Mouse (Mus musculus) spleen, embryonic (tissue): ENCODE data around the gene Cep250.

ENCODE experiments used
- CTCF ChIA-PET: fragments of 350-600 bp; sonication (Branson Sonifier 250); formaldehyde crosslinking; loops from one replicate; lab custom pipeline; 2022; lab: Charles Lee

Cep250 gene

GRCm38 (mm10) chr2:155956134-155957059 lies at the start of gene Cep250:
Cep250 (plus strand) TSS chr2:155956458.
- CTCF ChIA-PET, result interaction anchor here (0.5 to 0.7 kb wide), 2 partner anchors 23 to 25 kb away, joined by 3 to 6 read pairs; no protein-coding TSS in a partner anchor

GRCm38 (mm10) chr2:155914684-155915083 lies 41.6 kb upstream of the Cep250 start:
- CTCF ChIA-PET, result interaction anchor here (0.5 kb wide), 1 partner anchor 436 kb away, joined by 3 read pairs; no protein-coding TSS in a partner anchor

GRCm38 (mm10) chr2:155923143-155923542 lies 33.1 kb upstream of the Cep250 start:
- CTCF ChIA-PET, result no interaction called here

GRCm38 (mm10) chr2:155925213-155925612 lies 31.0 kb upstream of the Cep250 start:
- CTCF ChIA-PET, result interaction anchor here (0.6 kb wide), 1 partner anchor 138 kb away, joined by 3 read pairs; no protein-coding TSS in a partner anchor

GRCm38 (mm10) chr2:155928711-155929345 lies 27.4 kb upstream of the Cep250 start:
- CTCF ChIA-PET, result interaction anchor here (0.6 kb wide), 1 partner anchor 68 kb away, joined by 3 read pairs; no protein-coding TSS in a partner anchor

GRCm38 (mm10) chr2:155929531-155930442 lies 26.5 kb upstream of the Cep250 start, which contains the start of gene Uqcc1:
Uqcc1 (minus strand) TSS chr2:155930310.
- CTCF ChIA-PET, result no interaction called here

GRCm38 (mm10) chr2:155939897-155940529 lies 16.2 kb upstream of the Cep250 start:
- CTCF ChIA-PET, result no interaction called here

GRCm38 (mm10) chr2:155940681-155941080 lies 15.6 kb upstream of the Cep250 start, which contains the start of gene Gm15557:
Gm15557 (plus strand) TSS chr2:155940728.
- CTCF ChIA-PET, result no interaction called here

GRCm38 (mm10) chr2:155941697-155942442 lies 14.4 kb upstream of the Cep250 start:
- CTCF ChIA-PET, result no interaction called here

GRCm38 (mm10) chr2:155943463-155943862 lies 12.8 kb upstream of the Cep250 start:
- CTCF ChIA-PET, result no interaction called here

GRCm38 (mm10) chr2:155944685-155945084 lies 11.6 kb upstream of the Cep250 start:
- CTCF ChIA-PET, result no interaction called here

- CTCF ChIA-PET, result no interaction called here
These were observed 11.1 kb upstream of the Cep250 start, which contains the start of gene Gdf5 for GRCm38 (mm10) chr2:155945124-155945523. Gdf5 (minus strand) TSS chr2:155945367.

- CTCF ChIA-PET, result interaction anchor here (0.9 kb wide), 1 partner anchor 99 kb away, joined by 5 read pairs; no protein-coding TSS in a partner anchor
These were observed 10.7 kb upstream of the Cep250 start for GRCm38 (mm10) chr2:155945580-155945979.

GRCm38 (mm10) chr2:155946069-155946468 lies 10.2 kb upstream of the Cep250 start:
- CTCF ChIA-PET, result interaction anchor here (0.9 kb wide), 1 partner anchor 99 kb away, joined by 5 read pairs; no protein-coding TSS in a partner anchor

GRCm38 (mm10) chr2:155946499-155946898 lies 9.8 kb upstream of the Cep250 start:
- CTCF ChIA-PET, result interaction anchor here (0.9 kb wide), 1 partner anchor 99 kb away, joined by 5 read pairs; no protein-coding TSS in a partner anchor

- CTCF ChIA-PET, result no interaction called here
These were observed 8.8 kb upstream of the Cep250 start for GRCm38 (mm10) chr2:155947390-155948002.

GRCm38 (mm10) chr2:155949362-155949761 lies 6.9 kb upstream of the Cep250 start:
- CTCF ChIA-PET, result no interaction called here

GRCm38 (mm10) chr2:155952006-155952405 lies 4.3 kb upstream of the Cep250 start:
- CTCF ChIA-PET, result no interaction called here

- CTCF ChIA-PET, result no interaction called here
These were observed 3.7 kb downstream of the Cep250 start for GRCm38 (mm10) chr2:155959981-155960380.
